Mouse (Mus musculus) lung, postnatal 0 days (tissue): ENCODE measurements around the gene Med9.

Experiments
- CTCF ChIP-seq: IDR thresholded peaks from 2 replicates; pipeline ENCODE4 v1.5.1; 2016; ENCODE audit warnings: antibody characterized with exemption, mild to moderate bottlenecking
- EP300 ChIP-seq: IDR thresholded peaks from 2 replicates; pipeline ENCODE4 v1.6.1; 2016; ENCODE audit warnings: antibody characterized with exemption, mild to moderate bottlenecking, control low read depth

- TF ChIP-seq CTCF (no peak), EP300 (no peak)
Measured at GRCm38 (mm10) chr11:60005866-60006265, 57.9 kb downstream of the Med9 start.
